Mouse (Mus musculus): Measurements from ENCODE around the gene Olfr715.
"Not testable (repeated sequence)": the region's sequence is repeated elsewhere in the genome, so short reads cannot be mapped to it uniquely, and the experiment has no call there.

- not testable (repeated sequence) for TF ChIP-seq ZNF384 (IDR thresholded peaks at IDR 0.05; ENCODE audit: low read depth, low read length); ZC3H11A (IDR thresholded peaks at IDR 0.05; ENCODE audit: borderline replicate concordance, low read depth, low read length); CHD2 (IDR thresholded peaks at IDR 0.05; ENCODE audit: low read depth, low read length); HCFC1 (IDR thresholded peaks at IDR 0.05; ENCODE audit: borderline replicate concordance, insufficient read depth, low read length); MAFK (IDR thresholded peaks at IDR 0.05; ENCODE audit: insufficient read depth, low read depth, low read length)
Observed at GRCm38 (mm10) chr7:107138027-107138426, 7.1 kb upstream of the Olfr715 start, which contains the start of gene Olfr716.
